Mouse (Mus musculus) forebrain, embryonic 11.5 days (tissue): ENCODE results near the gene Gper1. TPM values are rescaled to one million over a fixed set of nuclear protein-coding genes. Genes with fewer than 3 reads are reported as not detected.

Source experiments
- ATAC-seq: fragments of 200-750 bp; cut with Nextera tagmentation; replicated peaks from 2 replicates; pipeline ENCODE4 v1.8.0; 2017; ENCODE audit warnings: moderate TSS enrichment; ENCODE audit not compliant: low FRiP score
- DNase-seq: peaks from one replicate; pipeline ENCODE4 v3.0.0-alpha.2; 2017; ENCODE audit warnings: low spot score
- H3K27ac ChIP-seq: fragments of 300-500 bp; sonication (generic); 2 replicates; pipeline ENCODE4 v1.5.1; 2014; ENCODE audit warnings: low read depth, low read length
- H3K27me3 ChIP-seq: fragments of 300-500 bp; sonication (generic); 2 replicates; pipeline ENCODE4 v1.6.1; 2014; ENCODE audit warnings: mild to moderate bottlenecking, low read length, mixed read lengths; ENCODE audit not compliant: control insufficient read depth, insufficient read depth
- H3K36me3 ChIP-seq: fragments of 300-500 bp; sonication (generic); 2 replicates; pipeline ENCODE4 v1.6.1; 2014; ENCODE audit warnings: mild to moderate bottlenecking, low read length, moderate library complexity, mixed read lengths; ENCODE audit not compliant: control insufficient read depth, insufficient read depth
- H3K4me1 ChIP-seq: fragments of 300-500 bp; sonication (generic); replicated peaks from 2 replicates; pipeline ENCODE4 v1.6.1; 2014; ENCODE audit warnings: low read length, mixed read lengths; ENCODE audit not compliant: control insufficient read depth, insufficient read depth
- H3K4me2 ChIP-seq: fragments of 300-500 bp; sonication (generic); 2 replicates; pipeline ENCODE4 v1.6.1; 2014; ENCODE audit warnings: low read depth, mild to moderate bottlenecking, low read length, moderate library complexity, mixed read lengths; ENCODE audit not compliant: severe bottlenecking
- H3K4me3 ChIP-seq: fragments of 300-500 bp; sonication (generic); 2 replicates; pipeline ENCODE4 v1.5.1; 2014; ENCODE audit warnings: low read depth, low read length
- H3K9ac ChIP-seq: fragments of 300-500 bp; sonication (generic); 2 replicates; pipeline ENCODE4 v1.6.1; 2014; ENCODE audit warnings: low read length
- H3K9me3 ChIP-seq: fragments of 300-500 bp; sonication (generic); 2 replicates; pipeline ENCODE4 v1.6.1; 2016; ENCODE audit warnings: low read length, mixed read lengths; ENCODE audit not compliant: control insufficient read depth
- WGBS: fragments of 180-500 bp; shearing (Covaris S2); extraction: QIAGEN DNeasy Blood & Tissue Kit; methylation state at CpG from one replicate; pipeline ENCODE4 v1.1.7; 2014; 5-methylcytosine and 5-hydroxymethylcytosine counted together
- polyA plus RNA-seq: library from polyadenylated mRNA; unstranded; fragments of >200 nt; fragmentation: Nextera tagmentation; extraction: Ambion mirVana; gene quantifications from 2 replicates; pipeline ENCODE4 v1.2.1, GENCODE M21; 2014

Gper1 gene
- polyA plus RNA-seq, 1 experiment from 2014 or later: 1.9 TPM

DNA sequence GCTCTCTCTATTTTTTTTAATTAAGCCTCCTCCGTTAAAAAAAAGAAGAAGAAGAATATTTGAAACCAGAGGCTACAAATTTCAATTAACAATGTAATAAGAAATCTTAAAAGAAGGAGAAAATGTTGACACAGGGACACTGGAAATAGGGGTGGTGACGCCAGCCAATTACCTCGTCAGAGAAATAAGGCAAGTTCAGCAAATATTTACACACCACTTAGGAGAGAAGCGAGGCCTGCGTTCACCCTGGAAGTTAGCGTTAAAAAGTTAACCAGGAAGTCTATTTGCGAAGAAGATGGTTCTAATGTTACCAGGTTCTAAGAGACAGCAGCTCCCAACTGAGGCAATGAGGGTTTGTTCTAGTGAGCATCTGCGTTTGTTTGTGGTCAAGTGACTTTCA lies 34.3 kb downstream of the Gper1 start:
- no peak for DNase-seq
- H3K36me3 ChIP-seq: no peaks in the 10 kb centered on the region; the same call in 1 of the 2 replicates
- 95% methylated on average over 8 of the region's 8 CpGs for WGBS

DNA sequence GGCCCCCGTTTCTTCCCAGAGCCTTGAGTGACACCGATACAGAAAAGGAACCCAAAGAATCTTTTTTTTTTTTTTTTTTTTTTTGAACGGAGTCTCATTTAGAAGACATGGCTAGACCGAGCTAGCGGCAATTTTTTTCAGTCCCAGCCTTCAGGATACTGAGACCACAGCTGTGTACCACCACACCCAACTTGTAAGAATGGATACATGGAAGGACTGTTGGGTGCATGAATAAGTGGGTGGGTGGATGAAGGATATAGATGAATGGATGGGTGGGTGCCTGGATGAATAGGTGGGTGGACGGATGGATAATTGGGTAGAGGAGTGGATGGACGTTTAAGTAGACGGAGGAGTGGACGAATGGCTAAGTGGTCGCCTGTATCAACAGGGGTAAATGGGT lies 37.0 kb downstream of the Gper1 start:
- Histone ChIP-seq H3K9ac (peak overlapping the region; percentile 63), H3K27me3 (no peaks in the 10 kb centered on the region), H3K9me3 (no peaks in the 10 kb centered on the region), H3K36me3 (no peaks in the 10 kb centered on the region), H3K27ac (no peak overlapping the region), H3K4me2 (peak overlapping the region; percentile 88), H3K4me3 (peak overlapping the region; percentile 68), H3K4me1 (0 out of 2 replicates have a peak, but pooled peaks cover 2% of the 10 kb centered on the region)
- ATAC-seq (peak; percentile 44; the same call in 1 of the 2 replicates), DNase-seq (no peak)
- WGBS: 10% methylated on average over 10 of the region's 10 CpGs

More for the DNA sequence above, 34.3 kb downstream of the Gper1 start:
- Histone ChIP-seq H3K4me1 (0 out of 2 replicates have a peak, but pooled peaks cover 2% of the 10 kb centered on the region), H3K9me3 (no peaks in the 10 kb centered on the region), H3K9ac (no peak overlapping the region), H3K4me2 (no peak overlapping the region), H3K27me3 (no peaks in the 10 kb centered on the region), H3K4me3 (no peak overlapping the region), H3K27ac (no peak overlapping the region)
- ATAC-seq: no peak

DNA sequence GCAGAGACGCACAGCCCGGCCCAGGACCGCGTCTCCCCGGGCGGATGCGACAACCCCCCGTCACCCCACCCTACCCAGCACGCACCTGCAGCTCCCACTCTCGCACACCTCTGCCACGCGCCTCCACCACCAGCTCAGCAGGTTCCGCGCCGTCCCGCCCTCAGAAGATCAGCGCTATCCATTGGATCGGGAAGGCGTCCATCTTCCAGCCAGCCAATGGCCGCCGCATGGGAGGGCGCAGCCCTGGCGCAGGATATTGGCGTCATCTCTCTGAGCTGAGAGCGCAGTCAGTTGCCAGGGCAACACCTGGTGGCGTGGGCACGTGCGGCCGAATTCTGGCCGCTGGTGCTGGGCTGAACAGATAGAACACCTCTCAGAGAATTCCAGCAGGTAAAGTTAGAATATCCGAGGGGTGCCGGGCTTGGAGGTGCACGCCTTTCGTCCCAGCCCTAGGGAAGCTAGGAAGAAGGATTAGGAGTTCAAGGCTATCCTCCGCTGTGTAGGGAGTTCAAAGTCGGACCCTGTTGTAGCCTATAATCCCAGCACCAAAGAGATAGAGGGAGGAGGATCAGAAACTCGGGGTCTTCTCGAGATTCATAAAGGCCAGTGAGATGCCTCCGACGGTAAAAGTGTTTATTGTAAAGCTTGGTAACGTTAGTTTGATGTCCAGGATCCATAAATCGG lies 37.6 kb downstream of the Gper1 start, which contains the start of gene 3110082I17Rik:
TSS of gene 3110082I17Rik (minus strand) at position 144 of the 684 bp plus-strand sequence.
- Histone ChIP-seq H3K9me3 (no peaks in the 10 kb centered on the region), H3K4me1 (0 out of 2 replicates have a peak, but pooled peaks cover 2% of the 10 kb centered on the region), H3K27me3 (no peaks in the 10 kb centered on the region), H3K4me2 (peak within 1 kb of the TSS; percentile 88), H3K36me3 (no peaks in the 10 kb centered on the region), H3K4me3 (peak within 1 kb of the TSS; percentile 68), H3K9ac (peak within 1 kb of the TSS; percentile 63), H3K27ac (no peak within 1 kb of the TSS)
- 3% methylated on average over 42 of the region's 42 CpGs for WGBS
- ATAC-seq (peak; percentile 98), DNase-seq (peak; percentile 98)

DNA sequence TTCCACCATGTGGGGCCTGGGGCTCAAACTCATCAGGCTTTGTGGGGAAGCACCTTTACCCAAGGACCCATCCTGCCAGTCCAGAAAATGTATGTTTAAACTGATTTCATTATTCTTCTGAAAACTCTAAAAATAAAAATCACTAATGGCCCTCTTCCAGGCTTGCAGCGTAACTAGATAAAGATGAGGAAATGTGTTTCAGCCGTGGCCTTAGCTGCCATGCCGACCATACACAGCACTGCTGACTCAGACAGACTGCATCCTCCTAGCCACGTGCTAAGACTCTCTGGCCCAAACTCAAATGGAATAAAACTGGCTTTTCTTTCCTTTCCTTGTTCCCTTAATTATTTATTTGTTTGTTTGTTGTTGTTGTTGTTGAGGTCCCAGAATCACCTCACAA lies 41.9 kb downstream of the Gper1 start:
- no peaks in the 10 kb centered on the region for H3K9me3 ChIP-seq
- no peak for ATAC-seq
- no peaks in the 10 kb centered on the region for H3K36me3 ChIP-seq
- no peaks in the 10 kb centered on the region for H3K27me3 ChIP-seq
- no peak overlapping the region for H3K27ac ChIP-seq
- H3K4me1 ChIP-seq: no peaks in the 10 kb centered on the region
- H3K4me3 ChIP-seq: no peak overlapping the region
- no peak overlapping the region for H3K9ac ChIP-seq
- no peak overlapping the region for H3K4me2 ChIP-seq
- WGBS: 81% methylated on average over 4 of the region's 4 CpGs
- no peak for DNase-seq

DNA sequence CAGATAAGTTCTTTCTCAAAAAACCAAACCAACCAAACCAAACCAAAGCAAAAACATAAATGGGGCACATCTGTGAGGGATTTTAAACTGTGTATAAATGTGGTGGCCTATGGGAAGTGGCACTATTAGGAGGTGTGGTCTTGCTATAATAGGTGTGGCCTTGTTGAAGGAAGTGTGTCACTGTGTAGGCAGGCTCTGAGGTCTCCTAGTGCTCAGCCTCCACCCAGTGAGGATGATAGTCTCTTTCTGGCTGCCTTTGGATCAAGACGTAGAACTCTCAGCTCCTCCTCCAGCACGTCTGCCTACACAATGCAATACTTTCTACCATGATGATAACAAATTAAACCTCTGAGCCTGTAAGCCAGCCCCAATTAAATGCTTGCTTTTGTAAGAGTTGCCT lies 43.4 kb downstream of the Gper1 start:
- no peak for DNase-seq
- Histone ChIP-seq H3K27me3 (no peaks in the 10 kb centered on the region), H3K4me2 (no peak overlapping the region), H3K36me3 (no peaks in the 10 kb centered on the region; the same call in 1 of the 2 replicates), H3K9me3 (no peaks in the 10 kb centered on the region), H3K27ac (no peak overlapping the region), H3K9ac (no peak overlapping the region), H3K4me3 (no peak overlapping the region), H3K4me1 (no peaks in the 10 kb centered on the region)
- WGBS: 75% methylated on average over 2 of the region's 2 CpGs
- no peak for ATAC-seq

DNA sequence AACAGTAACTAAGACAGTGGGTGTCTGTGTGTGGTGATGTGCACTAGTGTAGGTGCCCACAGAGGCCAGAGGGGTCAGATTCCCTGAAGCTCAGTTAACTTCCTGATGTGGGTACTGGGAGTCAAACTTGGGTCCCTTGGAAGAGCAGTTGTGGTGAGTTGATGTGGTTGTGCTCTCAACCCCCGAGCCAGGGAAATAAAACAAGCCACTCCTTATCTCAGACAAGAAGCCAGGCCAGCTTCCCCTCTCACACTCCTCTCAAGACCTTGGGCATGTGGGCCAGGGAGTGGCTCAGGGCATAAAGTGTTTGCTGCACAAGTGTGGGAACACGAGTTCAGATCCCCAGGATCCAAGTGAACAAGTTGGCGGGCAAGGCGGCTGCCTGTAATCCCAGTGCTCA lies 43.9 kb downstream of the Gper1 start:
- DNase-seq (no peak), ATAC-seq (no peak)
- peaks cover 2% of the 10 kb centered on the region; the same call in 1 of the 2 replicates for H3K36me3 ChIP-seq
- H3K27ac ChIP-seq: no peak overlapping the region
- H3K27me3 ChIP-seq: no peaks in the 10 kb centered on the region
- no peak overlapping the region for H3K4me2 ChIP-seq
- H3K9ac ChIP-seq: no peak overlapping the region
- 70% methylated on average over 4 of the region's 4 CpGs for WGBS
- no peaks in the 10 kb centered on the region for H3K9me3 ChIP-seq
- no peaks in the 10 kb centered on the region for H3K4me1 ChIP-seq
- H3K4me3 ChIP-seq: no peak overlapping the region

DNA sequence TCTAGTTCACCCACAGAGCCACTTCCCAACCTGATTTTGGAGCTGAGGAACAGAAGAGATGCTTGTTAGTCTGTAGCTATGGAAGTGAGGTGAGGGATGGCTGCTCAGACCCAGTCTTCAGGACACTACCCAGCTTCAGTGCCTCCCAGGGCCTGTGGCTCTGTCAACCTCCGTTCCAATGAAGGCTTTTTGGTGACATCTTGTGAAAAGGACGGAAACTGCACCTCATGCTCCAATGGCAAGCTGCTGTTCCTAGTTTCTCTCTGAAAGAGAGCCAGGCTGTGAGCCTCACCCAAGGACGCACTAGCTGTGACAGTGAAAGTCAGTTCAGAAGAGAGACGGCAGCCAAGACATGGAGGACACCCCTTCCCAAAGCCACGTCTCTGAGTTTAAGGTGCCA lies 45.0 kb downstream of the Gper1 start:
- Histone ChIP-seq H3K4me3 (no peak overlapping the region), H3K4me1 (no peaks in the 10 kb centered on the region), H3K27ac (no peak overlapping the region), H3K4me2 (no peak overlapping the region), H3K27me3 (no peaks in the 10 kb centered on the region), H3K9ac (no peak overlapping the region), H3K9me3 (no peaks in the 10 kb centered on the region), H3K36me3 (peaks cover 8% of the 10 kb centered on the region)
- ATAC-seq (no peak), DNase-seq (no peak)
- WGBS: 45% methylated on average over 5 of the region's 5 CpGs

DNA sequence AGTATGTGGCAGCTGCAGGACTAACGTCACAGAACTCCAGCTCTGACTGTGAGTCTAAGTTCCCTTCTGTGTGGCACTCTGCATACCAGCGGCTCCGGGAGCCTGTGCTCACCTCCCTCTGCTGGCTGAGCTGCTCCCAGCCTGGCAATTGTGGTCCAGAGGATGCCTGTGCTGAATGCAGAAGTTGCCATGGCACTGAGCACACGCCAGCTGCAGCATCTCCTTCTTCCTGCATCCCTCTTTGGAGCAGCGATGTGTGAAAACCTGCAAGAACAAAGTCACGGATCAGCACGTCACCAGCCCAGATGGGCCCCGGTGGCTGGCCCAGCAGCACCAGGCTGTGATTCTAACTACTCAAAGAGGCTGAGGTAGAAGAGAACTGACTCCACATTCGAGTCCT lies 51.8 kb downstream of the Gper1 start:
- ATAC-seq: no peak
- peaks cover 20% of the 10 kb centered on the region for H3K36me3 ChIP-seq

More for the DNA sequence above, 51.8 kb downstream of the Gper1 start:
- Histone ChIP-seq H3K9me3 (no peaks in the 10 kb centered on the region), H3K4me3 (no peak overlapping the region), H3K4me2 (no peak overlapping the region), H3K4me1 (0 out of 2 replicates have a peak, but pooled peaks cover 2% of the 10 kb centered on the region), H3K9ac (no peak overlapping the region), H3K27me3 (no peaks in the 10 kb centered on the region), H3K27ac (no peak overlapping the region)
- no peak for DNase-seq
- 81% methylated on average over 9 of the region's 9 CpGs for WGBS
